Mouse (Mus musculus) liver, adult 2 months (tissue): ENCODE data around the gene Mlycd.

Experiments
- CTCF ChIP-seq: fragments of 200-500 bp; IDR thresholded peaks from 2 replicates; pipeline ENCODE4 v1.5.1; 2011; ENCODE audit warnings: low read depth, low read length, control low read depth
- POLR2A ChIP-seq: fragments of 200-500 bp; IDR thresholded peaks from 2 replicates; pipeline ENCODE4 v1.6.1; 2011; ENCODE audit warnings: low read length, control low read depth; ENCODE audit not compliant: insufficient read depth; ENCODE audit errors: extremely low read depth

DNA sequence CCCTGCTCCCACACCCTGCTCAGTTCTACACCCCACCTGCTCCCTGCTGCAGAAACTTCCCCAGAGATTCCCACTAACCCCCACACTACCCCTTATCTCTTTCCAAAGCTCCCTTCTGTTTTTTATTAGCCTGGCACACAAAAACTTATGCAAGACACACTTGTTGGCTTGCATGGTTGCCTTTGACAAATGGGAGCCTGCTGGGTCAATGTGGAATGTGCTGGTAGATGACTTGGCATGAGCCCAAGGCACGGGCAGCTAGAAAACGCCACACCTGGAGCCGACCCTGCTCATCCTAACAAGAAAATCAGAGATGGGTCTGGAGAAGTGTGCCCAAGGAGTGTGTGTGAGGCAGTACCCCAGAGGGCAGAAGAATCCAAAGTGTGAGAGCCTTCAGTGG is 34.9 kb downstream of the Mlycd start:
- TF ChIP-seq POLR2A (no peak), CTCF (no peak)
